Mouse (Mus musculus): ENCODE results near the gene Dyrk3. TPM values are rescaled to one million over a fixed set of nuclear protein-coding genes. Genes with fewer than 3 reads are reported as not detected.

The Dyrk3 gene
- polyA plus RNA-seq, 1 experiment = 2.7 TPM

GRCm38 (mm10) chr1:131112576-131112975 lies 25.6 kb downstream of the Dyrk3 start:
- DNase-seq (ENCODE audit: low read depth) = no peak

GRCm38 (mm10) chr1:131110525-131111106 lies 27.5 kb downstream of the Dyrk3 start:
- no peak for DNase-seq (ENCODE audit: low read depth)

- DNase-seq (ENCODE audit: low read depth) = no peak
Observed at GRCm38 (mm10) chr1:131107575-131108308, 30.4 kb downstream of the Dyrk3 start.

GRCm38 (mm10) chr1:131103776-131104424 lies 34.2 kb downstream of the Dyrk3 start:
- DNase-seq (ENCODE audit: low read depth) = no peak

GRCm38 (mm10) chr1:131100808-131101207 lies 37.3 kb downstream of the Dyrk3 start:
- DNase-seq (ENCODE audit: low read depth) = no peak

- DNase-seq (ENCODE audit: low read depth) = no peak
Observed at GRCm38 (mm10) chr1:131097700-131098094, 40.4 kb downstream of the Dyrk3 start, which contains the start of gene Mapkapk2. Gene Mapkapk2, minus strand, starts transcription at chr1:131097826.

GRCm38 (mm10) chr1:131096803-131097699 lies 41.1 kb downstream of the Dyrk3 start:
- no peak for DNase-seq (ENCODE audit: low read depth)

- DNase-seq (ENCODE audit: low read depth) = no peak
Observed at GRCm38 (mm10) chr1:131096132-131096695, 41.9 kb downstream of the Dyrk3 start.

GRCm38 (mm10) chr1:131095574-131095973 lies 42.6 kb downstream of the Dyrk3 start:
- DNase-seq (ENCODE audit: low read depth) = no peak

- no peak for DNase-seq (ENCODE audit: low read depth)
Observed at GRCm38 (mm10) chr1:131093889-131094288, 44.3 kb downstream of the Dyrk3 start.

GRCm38 (mm10) chr1:131092846-131093245 lies 45.3 kb downstream of the Dyrk3 start:
- no peak for DNase-seq (ENCODE audit: low read depth)

GRCm38 (mm10) chr1:131092173-131092572 lies 46.0 kb downstream of the Dyrk3 start:
- DNase-seq (ENCODE audit: low read depth) = no peak

GRCm38 (mm10) chr1:131091481-131091880 lies 46.7 kb downstream of the Dyrk3 start:
- no peak for DNase-seq (ENCODE audit: low read depth)

GRCm38 (mm10) chr1:131090877-131091276 lies 47.3 kb downstream of the Dyrk3 start:
- no peak for DNase-seq (ENCODE audit: low read depth)

GRCm38 (mm10) chr1:131090261-131090660 lies 47.9 kb downstream of the Dyrk3 start:
- no peak for DNase-seq (ENCODE audit: low read depth)

GRCm38 (mm10) chr1:131089525-131090127 lies 48.5 kb downstream of the Dyrk3 start:
- DNase-seq (ENCODE audit: low read depth) = no peak

GRCm38 (mm10) chr1:131088547-131088946 lies 49.6 kb downstream of the Dyrk3 start:
- DNase-seq (ENCODE audit: low read depth) = no peak

- no peak for DNase-seq (ENCODE audit: low read depth)
Observed at GRCm38 (mm10) chr1:131086907-131087306, 51.2 kb downstream of the Dyrk3 start.

- DNase-seq (ENCODE audit: low read depth) = no peak
Observed at GRCm38 (mm10) chr1:131085957-131086739, 52.0 kb downstream of the Dyrk3 start.

- no peak for DNase-seq (ENCODE audit: low read depth)
Observed at GRCm38 (mm10) chr1:131085272-131085671, 52.9 kb downstream of the Dyrk3 start.
